Mouse (Mus musculus): ENCODE measurements around the gene Znhit3. TPM values are rescaled to one million over a fixed set of nuclear protein-coding genes. Genes with fewer than 3 reads are reported as not detected.
A peak's percentile ranks its signal among the peaks of the same experiment; 100 is the strongest.

Gene Znhit3
- 65.3 and 70.3 TPM in 2 replicates for polyA plus RNA-seq (2014; fragmentation: Nextera tagmentation; extraction: Ambion mirVana)

DNA sequence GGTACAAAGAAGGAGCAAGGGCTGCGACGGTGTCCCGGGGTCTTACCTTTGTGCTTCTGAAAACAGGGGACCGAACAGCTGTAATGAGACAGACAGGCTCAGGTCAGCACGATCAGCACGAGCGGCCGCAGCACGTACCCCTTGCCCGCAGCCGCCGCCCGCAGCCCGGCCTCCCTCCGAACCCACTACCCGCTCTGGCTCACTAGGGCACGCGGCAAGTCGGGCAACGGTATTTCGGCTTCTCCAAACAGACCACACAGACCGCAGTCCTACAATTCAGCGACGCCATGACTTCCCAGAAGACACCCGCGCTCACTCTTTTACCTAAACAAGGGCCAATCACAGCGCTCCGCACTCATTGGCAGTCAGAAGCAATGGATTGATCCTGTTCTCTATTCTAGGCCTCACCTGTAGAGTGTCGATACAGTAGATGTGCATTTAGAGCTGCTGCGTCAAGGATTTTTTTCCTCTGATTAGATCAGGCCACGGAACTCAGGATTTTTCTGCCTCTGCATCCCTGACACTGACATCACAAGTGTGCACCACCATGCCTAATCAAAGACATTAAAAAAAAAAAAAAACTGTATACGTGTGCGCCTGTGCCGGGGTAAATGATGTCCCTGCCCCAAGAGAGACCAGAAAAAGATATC, at the start of gene Znhit3:
Gene Znhit3 (minus strand): TSS at position 314 of the 650 bp plus-strand sequence.
- 3% methylated on average over 34 of the region's 34 CpGs for WGBS

DNA sequence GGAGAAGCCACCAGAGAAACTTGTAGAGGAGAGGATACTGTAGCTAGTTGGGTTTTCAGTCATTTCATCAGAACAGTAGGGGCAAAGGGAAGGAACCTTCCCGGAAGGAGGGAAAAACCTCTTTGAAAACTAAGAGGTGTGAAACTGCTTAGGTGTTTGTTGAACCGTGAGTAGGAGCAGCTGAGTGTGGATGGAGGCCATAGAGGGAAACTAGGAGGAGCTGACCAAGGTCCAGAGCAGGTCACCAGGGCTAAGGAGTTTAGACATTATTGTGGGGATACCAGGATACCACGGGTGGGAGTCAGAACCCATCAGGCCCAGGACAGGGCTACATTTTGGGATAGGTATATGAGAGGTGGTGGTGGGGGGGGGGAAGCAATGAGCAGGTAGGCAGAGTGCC, 47.4 kb upstream of the Znhit3 start:
- 78% methylated on average over 3 of the region's 3 CpGs for WGBS
- Histone ChIP-seq H3K9me3 (ENCODE audit: control insufficient read depth, low read length) (no peaks in the 10 kb centered on the region), H3K4me3 (replicated peaks; ENCODE audit: low read length) (no peak overlapping the region), H3K27ac (no peak overlapping the region), H3K36me3 (replicated peaks; ENCODE audit: control insufficient read depth, insufficient read depth) (no peaks in the 10 kb centered on the region), H3K4me2 (replicated peaks) (no peak overlapping the region), H3K4me1 (replicated peaks; ENCODE audit: control insufficient read depth, insufficient read depth, low read length) (peaks cover 8% of the 10 kb centered on the region), H3K9ac (no peak overlapping the region), H3K27me3 (ENCODE audit: control insufficient read depth, insufficient read depth, low read length) (peaks cover 18% of the 10 kb centered on the region)
- DNase-seq (ENCODE audit: low spot score) (no peak), ATAC-seq (ENCODE audit: low FRiP score) (no peak)

More for the DNA sequence above, at the start of gene Znhit3:
- peaks cover 8% of the 10 kb centered on the region; the same call in 1 of the 2 replicates for H3K4me1 ChIP-seq (replicated peaks; ENCODE audit: control insufficient read depth, insufficient read depth, low read length)
- no peaks in the 10 kb centered on the region for H3K27me3 ChIP-seq (ENCODE audit: control insufficient read depth, insufficient read depth, low read length)
- DNase-seq (ENCODE audit: low spot score): peak; percentile 95
- peak within 1 kb of the TSS; percentile 84 for H3K4me2 ChIP-seq (replicated peaks)
- H3K36me3 ChIP-seq (replicated peaks; ENCODE audit: control insufficient read depth, insufficient read depth): peaks cover 18% of the 10 kb centered on the region
- peak within 1 kb of the TSS; percentile 30; the same call in 1 of the 2 replicates for H3K27ac ChIP-seq
- peak within 1 kb of the TSS; percentile 73 for H3K9ac ChIP-seq
- H3K9me3 ChIP-seq (ENCODE audit: control insufficient read depth, low read length): no peaks in the 10 kb centered on the region
- ATAC-seq (ENCODE audit: low FRiP score): peak; percentile 90
- peak within 1 kb of the TSS; percentile 89 for H3K4me3 ChIP-seq (replicated peaks; ENCODE audit: low read length)

DNA sequence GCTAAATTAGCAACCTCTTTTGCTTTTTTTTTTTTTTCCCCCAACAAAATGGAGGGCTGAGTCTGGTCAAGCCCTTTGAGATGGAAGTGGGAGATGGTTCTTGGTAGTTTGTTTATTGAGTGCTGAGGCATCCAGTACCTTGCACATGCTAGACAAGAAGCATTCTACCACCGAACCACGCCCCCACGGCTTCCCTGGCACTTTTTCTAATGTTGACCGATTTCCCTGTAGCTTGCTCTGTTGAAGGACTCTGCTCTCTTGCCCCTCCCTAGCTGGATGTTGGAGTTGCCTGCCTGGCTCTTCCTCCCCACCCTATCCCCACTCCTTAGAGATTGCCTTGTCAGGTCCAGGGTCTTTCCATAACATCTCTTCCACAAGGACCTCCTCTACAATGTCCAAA, 46.4 kb upstream of the Znhit3 start:
- Histone ChIP-seq H3K4me1 (replicated peaks; ENCODE audit: control insufficient read depth, insufficient read depth, low read length) (peaks cover 13% of the 10 kb centered on the region), H3K9ac (no peak overlapping the region), H3K27me3 (ENCODE audit: control insufficient read depth, insufficient read depth, low read length) (peaks cover 28% of the 10 kb centered on the region), H3K4me2 (replicated peaks) (no peak overlapping the region), H3K9me3 (ENCODE audit: control insufficient read depth, low read length) (no peaks in the 10 kb centered on the region), H3K36me3 (replicated peaks; ENCODE audit: control insufficient read depth, insufficient read depth) (no peaks in the 10 kb centered on the region), H3K4me3 (replicated peaks; ENCODE audit: low read length) (no peak overlapping the region), H3K27ac (no peak overlapping the region)
- no peak for DNase-seq (ENCODE audit: low spot score)
- WGBS: 99% methylated on average over 4 of the region's 4 CpGs
- ATAC-seq (ENCODE audit: low FRiP score): no peak

DNA sequence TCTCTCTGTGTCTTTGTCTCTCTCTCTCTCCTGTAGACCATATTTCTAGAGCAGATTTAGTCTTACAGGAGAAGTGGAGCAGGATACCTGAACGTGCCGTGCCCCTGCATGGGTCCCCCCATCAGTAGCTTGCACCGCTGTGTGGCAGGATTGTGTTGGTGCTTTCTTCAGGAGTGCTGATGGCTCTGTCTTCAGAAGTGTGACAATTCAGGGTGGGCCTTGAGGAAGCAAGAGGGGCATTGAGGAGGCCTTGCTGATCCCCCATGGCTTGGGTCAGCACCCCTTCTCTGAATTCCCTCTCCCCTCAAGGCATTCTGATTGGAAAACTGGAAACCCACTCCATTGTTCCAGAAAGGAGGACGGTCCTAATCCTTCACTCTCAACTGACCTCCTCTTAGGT, 45.4 kb upstream of the Znhit3 start:
- DNase-seq (ENCODE audit: low spot score): no peak
- Histone ChIP-seq H3K4me1 (replicated peaks; ENCODE audit: control insufficient read depth, insufficient read depth, low read length) (peaks cover 5% of the 10 kb centered on the region; the same call in 1 of the 2 replicates), H3K4me2 (replicated peaks) (no peak overlapping the region), H3K9ac (no peak overlapping the region), H3K27me3 (ENCODE audit: control insufficient read depth, insufficient read depth, low read length) (peaks cover 38% of the 10 kb centered on the region), H3K36me3 (replicated peaks; ENCODE audit: control insufficient read depth, insufficient read depth) (no peaks in the 10 kb centered on the region), H3K4me3 (replicated peaks; ENCODE audit: low read length) (no peak overlapping the region), H3K27ac (no peak overlapping the region), H3K9me3 (ENCODE audit: control insufficient read depth, low read length) (no peaks in the 10 kb centered on the region)
- ATAC-seq (ENCODE audit: low FRiP score): no peak
- 89% methylated on average over 4 of the region's 4 CpGs for WGBS

DNA sequence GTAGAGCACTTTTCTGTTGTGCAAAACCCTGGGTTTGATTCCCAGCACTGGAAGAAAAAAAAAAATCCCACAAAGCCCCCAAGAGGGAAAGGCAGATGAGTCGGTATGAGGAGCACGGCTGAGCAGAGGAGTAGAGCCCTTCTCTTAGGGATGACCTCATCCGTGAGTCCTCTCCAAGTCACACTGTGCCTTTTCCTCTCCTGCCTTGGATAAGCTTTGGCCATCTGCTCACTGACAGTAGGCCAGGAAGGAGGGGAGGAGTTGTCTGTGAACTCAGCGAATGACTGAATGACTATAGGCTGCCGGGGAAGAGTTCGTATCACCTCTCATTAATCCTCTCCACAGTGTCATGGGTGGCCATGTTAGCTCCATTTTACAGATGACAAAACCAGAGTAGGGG, 44.6 kb upstream of the Znhit3 start:
- ATAC-seq (ENCODE audit: low FRiP score) (no peak), DNase-seq (ENCODE audit: low spot score) (no peak)
- Histone ChIP-seq H3K36me3 (replicated peaks; ENCODE audit: control insufficient read depth, insufficient read depth) (no peaks in the 10 kb centered on the region), H3K27me3 (ENCODE audit: control insufficient read depth, insufficient read depth, low read length) (peaks cover 45% of the 10 kb centered on the region), H3K4me1 (replicated peaks; ENCODE audit: control insufficient read depth, insufficient read depth, low read length) (peaks cover 5% of the 10 kb centered on the region; the same call in 1 of the 2 replicates), H3K4me3 (replicated peaks; ENCODE audit: low read length) (no peak overlapping the region), H3K27ac (no peak overlapping the region), H3K9ac (no peak overlapping the region), H3K4me2 (replicated peaks) (no peak overlapping the region), H3K9me3 (ENCODE audit: control insufficient read depth, low read length) (no peaks in the 10 kb centered on the region)
- 77% methylated on average over 6 of the region's 6 CpGs for WGBS

DNA sequence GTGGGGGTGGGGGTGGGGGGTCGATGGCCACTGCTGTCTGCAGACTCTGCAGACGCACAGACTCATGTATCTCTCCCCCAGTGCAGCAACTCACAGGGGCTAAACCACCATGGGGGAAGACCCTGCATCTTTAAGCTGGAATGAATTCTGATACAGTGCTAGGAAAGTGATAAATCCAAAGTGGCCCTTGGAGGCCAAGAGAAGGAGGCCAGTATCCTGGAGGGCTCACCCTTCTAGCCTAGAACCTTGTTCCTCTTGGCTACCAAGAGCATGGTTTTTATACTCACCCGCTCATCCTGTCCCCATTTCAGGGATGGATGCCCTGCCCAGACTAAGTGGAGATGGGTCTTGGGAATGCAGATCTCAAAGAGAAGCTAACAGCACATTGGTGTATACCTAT, 44.1 kb upstream of the Znhit3 start:
- no peaks in the 10 kb centered on the region for H3K9me3 ChIP-seq (ENCODE audit: control insufficient read depth, low read length)
- H3K27me3 ChIP-seq (ENCODE audit: control insufficient read depth, insufficient read depth, low read length): peaks cover 45% of the 10 kb centered on the region
- no peak overlapping the region for H3K4me2 ChIP-seq (replicated peaks)
- H3K4me1 ChIP-seq (replicated peaks; ENCODE audit: control insufficient read depth, insufficient read depth, low read length): peaks cover 5% of the 10 kb centered on the region; the same call in 1 of the 2 replicates
- H3K9ac ChIP-seq: no peak overlapping the region
- no peaks in the 10 kb centered on the region for H3K36me3 ChIP-seq (replicated peaks; ENCODE audit: control insufficient read depth, insufficient read depth)
- H3K4me3 ChIP-seq (replicated peaks; ENCODE audit: low read length): no peak overlapping the region
- DNase-seq (ENCODE audit: low spot score): no peak
- ATAC-seq (ENCODE audit: low FRiP score): no peak
- no peak overlapping the region for H3K27ac ChIP-seq
- 39% methylated on average over 3 of the region's 3 CpGs for WGBS

DNA sequence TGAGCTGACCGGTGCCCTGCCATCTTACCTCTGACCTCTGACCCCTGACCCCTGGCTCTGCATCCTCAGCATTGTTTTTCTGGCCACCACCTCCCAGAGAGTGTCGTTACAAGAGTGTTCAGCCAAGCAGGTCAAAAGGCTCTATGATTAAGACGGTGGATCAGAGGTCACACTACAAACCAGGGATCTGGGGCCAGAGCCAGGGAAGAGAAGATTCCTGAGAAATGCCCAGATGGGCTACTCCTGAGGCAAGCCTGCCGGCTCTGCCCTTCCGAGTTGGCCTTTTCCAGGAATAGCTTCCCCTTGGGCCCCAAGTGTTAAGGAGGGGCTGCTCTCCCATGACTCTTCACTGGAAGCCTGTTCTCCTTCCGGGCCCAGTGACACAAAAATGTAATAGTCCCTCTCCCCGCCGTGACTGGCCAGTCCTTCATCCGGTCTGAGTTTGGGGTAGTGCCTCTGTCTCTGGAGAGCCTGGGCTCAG, 43.6 kb upstream of the Znhit3 start:
- ATAC-seq (ENCODE audit: low FRiP score) (no peak), DNase-seq (ENCODE audit: low spot score) (no peak)
- Histone ChIP-seq H3K9me3 (ENCODE audit: control insufficient read depth, low read length) (no peaks in the 10 kb centered on the region), H3K9ac (no peak overlapping the region), H3K36me3 (replicated peaks; ENCODE audit: control insufficient read depth, insufficient read depth) (no peaks in the 10 kb centered on the region), H3K4me3 (replicated peaks; ENCODE audit: low read length) (no peak overlapping the region), H3K4me1 (replicated peaks; ENCODE audit: control insufficient read depth, insufficient read depth, low read length) (peaks cover 5% of the 10 kb centered on the region; the same call in 1 of the 2 replicates), H3K4me2 (replicated peaks) (no peak overlapping the region), H3K27me3 (ENCODE audit: control insufficient read depth, insufficient read depth, low read length) (peaks cover 45% of the 10 kb centered on the region), H3K27ac (no peak overlapping the region)
- 3% methylated on average over 9 of the region's 9 CpGs for WGBS

DNA sequence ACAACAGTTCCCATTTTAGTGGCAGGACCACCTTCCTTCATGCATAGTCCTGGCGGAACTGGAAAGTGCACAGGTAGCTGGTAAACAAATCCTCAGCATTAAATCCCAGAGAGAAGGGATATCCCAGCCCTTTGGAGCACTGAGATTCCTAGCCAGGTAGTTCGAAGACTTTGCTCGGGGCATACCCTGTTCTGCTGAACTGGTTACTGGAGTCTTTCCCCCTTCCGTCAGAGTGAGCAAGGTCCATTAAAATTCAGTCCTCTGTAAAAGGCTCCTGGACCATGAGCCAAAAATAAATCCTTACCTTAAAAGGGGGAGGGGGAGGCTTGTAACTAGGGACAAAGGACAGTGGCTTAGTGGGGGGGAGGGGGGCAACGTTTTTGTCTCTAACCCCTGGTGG, 43.0 kb upstream of the Znhit3 start:
- no peaks in the 10 kb centered on the region for H3K9me3 ChIP-seq (ENCODE audit: control insufficient read depth, low read length)
- peaks cover 45% of the 10 kb centered on the region for H3K27me3 ChIP-seq (ENCODE audit: control insufficient read depth, insufficient read depth, low read length)
- WGBS: 35% methylated on average over 5 of the region's 5 CpGs
- no peak overlapping the region for H3K9ac ChIP-seq
- H3K4me1 ChIP-seq (replicated peaks; ENCODE audit: control insufficient read depth, insufficient read depth, low read length): peaks cover 5% of the 10 kb centered on the region; the same call in 1 of the 2 replicates
- no peaks in the 10 kb centered on the region for H3K36me3 ChIP-seq (replicated peaks; ENCODE audit: control insufficient read depth, insufficient read depth)
- H3K27ac ChIP-seq: no peak overlapping the region
- no peak overlapping the region for H3K4me2 ChIP-seq (replicated peaks)
- DNase-seq (ENCODE audit: low spot score) (no peak), ATAC-seq (ENCODE audit: low FRiP score) (no peak)
- no peak overlapping the region for H3K4me3 ChIP-seq (replicated peaks; ENCODE audit: low read length)

DNA sequence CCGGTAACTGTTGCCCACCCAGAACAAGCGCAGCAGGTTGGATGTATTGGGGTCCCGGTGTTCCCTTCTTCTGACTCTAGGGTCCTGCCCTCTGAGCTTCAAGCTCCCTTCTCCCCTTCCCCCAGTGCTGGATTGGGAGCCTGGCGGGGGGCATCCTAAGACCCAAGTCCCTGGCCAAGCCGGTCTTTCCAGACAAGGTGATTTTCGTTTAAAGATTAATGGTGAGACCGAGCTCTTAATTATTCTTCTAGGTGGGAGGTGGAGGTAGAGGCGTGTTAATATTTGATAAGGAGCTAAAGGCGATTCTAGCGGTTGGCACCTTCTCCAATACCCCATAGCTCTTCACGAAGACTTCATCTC, 42.1 kb upstream of the Znhit3 start:
- Histone ChIP-seq H3K27me3 (ENCODE audit: control insufficient read depth, insufficient read depth, low read length) (peaks cover 45% of the 10 kb centered on the region), H3K9ac (no peak overlapping the region), H3K4me3 (replicated peaks; ENCODE audit: low read length) (peak overlapping the region; percentile 36), H3K36me3 (replicated peaks; ENCODE audit: control insufficient read depth, insufficient read depth) (no peaks in the 10 kb centered on the region), H3K27ac (no peak overlapping the region), H3K4me2 (replicated peaks) (peak overlapping the region; percentile 66), H3K9me3 (ENCODE audit: control insufficient read depth, low read length) (no peaks in the 10 kb centered on the region), H3K4me1 (replicated peaks; ENCODE audit: control insufficient read depth, insufficient read depth, low read length) (peaks cover 5% of the 10 kb centered on the region; the same call in 1 of the 2 replicates)
- ATAC-seq (ENCODE audit: low FRiP score): no peak
- WGBS: 3% methylated on average over 11 of the region's 11 CpGs
- DNase-seq (ENCODE audit: low spot score): no peak

Measured in hindbrain, embryonic 14.5 days (tissue).